Mouse (Mus musculus) midbrain, embryonic 16.5 days (tissue): Measurements from ENCODE around the gene Unc50. TPM values are rescaled to one million over a fixed set of nuclear protein-coding genes. Genes with fewer than 3 reads are reported as not detected.

Source experiments
- ATAC-seq: fragments of 200-750 bp; cut with Nextera tagmentation; 2 replicates; pipeline ENCODE4 v1.8.0; 2017; ENCODE audit warnings: moderate TSS enrichment
- H3K27ac ChIP-seq: fragments of 300-500 bp; sonication (generic); 2 replicates; pipeline ENCODE4 v1.5.1; 2014; ENCODE audit warnings: mild to moderate bottlenecking, low read length, mixed read lengths
- H3K27me3 ChIP-seq: fragments of 300-500 bp; sonication (generic); 2 replicates; pipeline ENCODE4 v1.6.1; 2014; ENCODE audit warnings: low read depth, low read length, mixed read lengths; ENCODE audit not compliant: control insufficient read depth, insufficient read depth
- H3K36me3 ChIP-seq: fragments of 300-500 bp; sonication (generic); 2 replicates; pipeline ENCODE4 v1.6.1; 2014; ENCODE audit warnings: mild to moderate bottlenecking, low read length, moderate library complexity, mixed read lengths; ENCODE audit not compliant: control insufficient read depth, insufficient read depth
- H3K4me1 ChIP-seq: fragments of 300-500 bp; sonication (generic); 2 replicates; pipeline ENCODE4 v1.6.1; 2014; ENCODE audit warnings: mild to moderate bottlenecking, low read length, mixed read lengths; ENCODE audit not compliant: control insufficient read depth, insufficient read depth
- H3K4me2 ChIP-seq: fragments of 300-500 bp; sonication (generic); 2 replicates; pipeline ENCODE4 v1.6.1; 2014; ENCODE audit warnings: mild to moderate bottlenecking, low read length, mixed read lengths
- H3K4me3 ChIP-seq: fragments of 300-500 bp; sonication (generic); 2 replicates; pipeline ENCODE4 v1.5.1; 2014; ENCODE audit warnings: low read depth, mild to moderate bottlenecking, low read length, moderate library complexity, mixed read lengths
- H3K9ac ChIP-seq: fragments of 300-500 bp; sonication (generic); 2 replicates; pipeline ENCODE4 v1.6.1; 2014; ENCODE audit warnings: low read depth, low read length, mixed read lengths
- H3K9me3 ChIP-seq: fragments of 300-500 bp; sonication (generic); replicated peaks from 2 replicates; pipeline ENCODE4 v1.6.1; 2014; ENCODE audit warnings: mild to moderate bottlenecking, low read length, mixed read lengths; ENCODE audit not compliant: control insufficient read depth, poor library complexity, severe bottlenecking
- WGBS: fragments of 180-500 bp; shearing (Covaris S2); extraction: QIAGEN DNeasy Blood & Tissue Kit; methylation state at CpG from one replicate; pipeline ENCODE4 v1.1.7; 2014; 5-methylcytosine and 5-hydroxymethylcytosine counted together
- polyA plus RNA-seq: library from polyadenylated mRNA; unstranded; fragments of >200 nt; fragmentation: Nextera tagmentation; extraction: Ambion mirVana; gene quantifications from 2 replicates; pipeline ENCODE4 v1.2.1, GENCODE M21; 2015

The Unc50 gene
- polyA plus RNA-seq, 1 experiment from 2014 or later, result 119 TPM

- no peak for ATAC-seq
- WGBS, result 69% methylated on average over 7 of the region's 7 CpGs
- no peak overlapping the region for H3K4me2 ChIP-seq
- H3K4me1 ChIP-seq, result 0 out of 2 replicates have a peak, but pooled peaks cover 2% of the 10 kb centered on the region
- H3K9me3 ChIP-seq, result no peaks in the 10 kb centered on the region
- no peak overlapping the region for H3K27ac ChIP-seq
- no peaks in the 10 kb centered on the region for H3K36me3 ChIP-seq
- H3K4me3 ChIP-seq, result no peak overlapping the region
- no peak overlapping the region for H3K9ac ChIP-seq
- no peaks in the 10 kb centered on the region for H3K27me3 ChIP-seq
These were observed 48.5 kb downstream of the Unc50 start for GRCm38 (mm10) chr1:37478416-37478815.

- H3K4me1 ChIP-seq, result 0 out of 2 replicates have a peak, but pooled peaks cover 2% of the 10 kb centered on the region
- H3K9me3 ChIP-seq, result no peaks in the 10 kb centered on the region
- H3K4me2 ChIP-seq, result no peak overlapping the region
- no peak overlapping the region for H3K4me3 ChIP-seq
- no peak overlapping the region for H3K9ac ChIP-seq
- no peaks in the 10 kb centered on the region for H3K27me3 ChIP-seq
- no peaks in the 10 kb centered on the region for H3K36me3 ChIP-seq
- 72% methylated on average over 9 of the region's 9 CpGs for WGBS
- no peak for ATAC-seq
- H3K27ac ChIP-seq, result no peak overlapping the region
These were observed 49.1 kb downstream of the Unc50 start for GRCm38 (mm10) chr1:37479074-37479473.

GRCm38 (mm10) chr1:37479759-37480158, 49.8 kb downstream of the Unc50 start:
- H3K9ac ChIP-seq, result no peak overlapping the region
- H3K4me1 ChIP-seq, result 0 out of 2 replicates have a peak, but pooled peaks cover 2% of the 10 kb centered on the region
- no peaks in the 10 kb centered on the region for H3K36me3 ChIP-seq
- 92% methylated on average over 8 of the region's 8 CpGs for WGBS
- no peak overlapping the region for H3K4me2 ChIP-seq
- H3K27me3 ChIP-seq, result no peaks in the 10 kb centered on the region
- no peak overlapping the region for H3K4me3 ChIP-seq
- no peaks in the 10 kb centered on the region for H3K9me3 ChIP-seq
- ATAC-seq, result no peak
- H3K27ac ChIP-seq, result no peak overlapping the region

- H3K4me1 ChIP-seq, result 0 out of 2 replicates have a peak, but pooled peaks cover 2% of the 10 kb centered on the region
- ATAC-seq, result no peak
- WGBS, result 92% methylated on average over 6 of the region's 6 CpGs
These were observed 50.8 kb downstream of the Unc50 start for GRCm38 (mm10) chr1:37480731-37481130.

GRCm38 (mm10) chr1:37481331-37481730, 51.4 kb downstream of the Unc50 start:
- no peaks in the 10 kb centered on the region for H3K36me3 ChIP-seq
- no peak overlapping the region for H3K4me2 ChIP-seq
- 94% methylated on average over 2 of the region's 2 CpGs for WGBS
- H3K4me1 ChIP-seq, result 0 out of 2 replicates have a peak, but pooled peaks cover 2% of the 10 kb centered on the region
- H3K9ac ChIP-seq, result no peak overlapping the region
- H3K9me3 ChIP-seq, result no peaks in the 10 kb centered on the region
- no peaks in the 10 kb centered on the region for H3K27me3 ChIP-seq
- no peak overlapping the region for H3K27ac ChIP-seq
- no peak for ATAC-seq
- no peak overlapping the region for H3K4me3 ChIP-seq

More at GRCm38 (mm10) chr1:37480731-37481130, 50.8 kb downstream of the Unc50 start:
- Histone ChIP-seq H3K4me2 (no peak overlapping the region), H3K36me3 (no peaks in the 10 kb centered on the region), H3K27me3 (no peaks in the 10 kb centered on the region), H3K4me3 (no peak overlapping the region), H3K9me3 (no peaks in the 10 kb centered on the region), H3K27ac (no peak overlapping the region), H3K9ac (no peak overlapping the region)

GRCm38 (mm10) chr1:37484612-37485011, 54.7 kb downstream of the Unc50 start:
- peaks cover 12% of the 10 kb centered on the region for H3K36me3 ChIP-seq
- H3K27me3 ChIP-seq, result no peaks in the 10 kb centered on the region
- no peak overlapping the region for H3K4me2 ChIP-seq
- no peaks in the 10 kb centered on the region for H3K4me1 ChIP-seq
- 89% methylated on average over 4 of the region's 4 CpGs for WGBS
- no peak overlapping the region for H3K4me3 ChIP-seq
- no peaks in the 10 kb centered on the region for H3K9me3 ChIP-seq
- no peak overlapping the region for H3K9ac ChIP-seq
- no peak for ATAC-seq
- no peak overlapping the region for H3K27ac ChIP-seq

- H3K4me1 ChIP-seq, result no peaks in the 10 kb centered on the region
- no peak overlapping the region for H3K27ac ChIP-seq
- no peak overlapping the region for H3K4me2 ChIP-seq
- no peak for ATAC-seq
- no peaks in the 10 kb centered on the region for H3K9me3 ChIP-seq
- H3K4me3 ChIP-seq, result no peak overlapping the region
- H3K36me3 ChIP-seq, result peaks cover 12% of the 10 kb centered on the region
- no peaks in the 10 kb centered on the region for H3K27me3 ChIP-seq
- 84% methylated on average over 1 of the region's 1 CpGs for WGBS
- H3K9ac ChIP-seq, result no peak overlapping the region
These were observed 56.5 kb downstream of the Unc50 start for GRCm38 (mm10) chr1:37486439-37486838.

GRCm38 (mm10) chr1:37486994-37487393, 57.1 kb downstream of the Unc50 start:
- 92% methylated on average over 3 of the region's 3 CpGs for WGBS
- Histone ChIP-seq H3K4me2 (no peak overlapping the region), H3K9me3 (no peaks in the 10 kb centered on the region), H3K4me3 (no peak overlapping the region), H3K4me1 (no peaks in the 10 kb centered on the region), H3K27ac (no peak overlapping the region), H3K9ac (no peak overlapping the region), H3K27me3 (no peaks in the 10 kb centered on the region), H3K36me3 (peaks cover 12% of the 10 kb centered on the region)
- ATAC-seq, result no peak

GRCm38 (mm10) chr1:37488531-37488930, 58.6 kb downstream of the Unc50 start:
- no peak for ATAC-seq

More at GRCm38 (mm10) chr1:37488531-37488930, 58.6 kb downstream of the Unc50 start:
- H3K27me3 ChIP-seq, result no peaks in the 10 kb centered on the region
- H3K4me3 ChIP-seq, result no peak overlapping the region
- 84% methylated on average over 12 of the region's 12 CpGs for WGBS
- no peak overlapping the region for H3K27ac ChIP-seq
- H3K4me2 ChIP-seq, result no peak overlapping the region
- H3K9ac ChIP-seq, result no peak overlapping the region
- no peaks in the 10 kb centered on the region for H3K9me3 ChIP-seq
- H3K4me1 ChIP-seq, result no peaks in the 10 kb centered on the region
- H3K36me3 ChIP-seq, result peaks cover 12% of the 10 kb centered on the region
